Mouse (Mus musculus): ENCODE measurements at regions not wholly inside any gene's neighbourhood (a gene's known extent, or its start where the extent isn't known, plus 50 kb on each side); places are given as distances from the start of the nearest gene placed in this dataset.

DNA sequence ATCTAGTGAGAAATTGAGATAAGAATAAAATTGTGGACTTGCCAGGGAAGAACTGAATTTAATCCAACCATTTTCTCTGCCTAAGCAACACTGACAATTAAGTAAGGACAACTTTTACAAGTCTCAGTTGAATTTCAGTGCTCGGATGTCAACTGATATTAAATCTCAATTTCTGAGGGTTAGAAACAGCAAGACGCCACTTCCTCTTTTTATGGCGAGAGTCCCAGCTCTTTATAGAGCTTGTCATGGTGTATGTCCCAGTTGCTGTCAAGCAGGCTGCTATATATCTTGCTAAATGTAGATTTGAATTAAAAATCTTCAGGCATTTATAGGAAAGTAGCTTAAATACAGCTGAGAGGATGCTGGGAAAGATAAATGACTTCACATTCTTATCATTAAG, 697.8 kb upstream of the Got2 start:
- Histone ChIP-seq H3K36me3 (no peaks in the 10 kb centered on the region), H3K9ac (replicated peaks) (no peak overlapping the region), H3K27me3 (no peaks in the 10 kb centered on the region), H3K9me3 (no peaks in the 10 kb centered on the region), H3K4me1 (no peaks in the 10 kb centered on the region), H3K4me3 (no peak overlapping the region), H3K27ac (replicated peaks) (no peak overlapping the region), H3K4me2 (replicated peaks) (no peak overlapping the region)
- 81% methylated on average over 3 of the region's 3 CpGs for WGBS
- ATAC-seq (ENCODE audit: low FRiP score, low read depth): no peak

DNA sequence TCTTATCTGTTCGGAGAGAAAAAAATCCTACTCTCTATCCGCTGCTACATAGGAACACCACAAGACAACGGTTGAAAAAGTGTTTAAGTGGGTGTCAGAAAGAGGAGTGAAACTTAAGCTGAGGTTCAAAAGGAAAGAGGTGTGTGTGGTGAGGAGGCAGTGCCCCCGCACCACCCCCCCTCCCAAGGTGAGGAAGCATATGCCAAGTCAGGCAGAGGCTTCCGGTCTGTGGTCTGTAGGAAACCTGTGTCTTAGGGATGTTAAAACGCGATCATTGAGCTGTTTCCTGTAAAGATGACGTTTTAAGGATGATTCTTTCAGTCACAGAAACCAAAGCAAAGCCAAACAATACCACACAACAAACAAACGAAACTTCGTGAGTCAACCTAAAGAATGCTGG, 664.2 kb upstream of the Got2 start:
- H3K36me3 ChIP-seq: no peaks in the 10 kb centered on the region
- no peak for ATAC-seq (ENCODE audit: low FRiP score, low read depth)
- H3K4me3 ChIP-seq: no peak overlapping the region
- whole genome bisulfite sequencing: 84% methylated on average over 10 of the region's 10 CpGs
- no peaks in the 10 kb centered on the region for H3K9me3 ChIP-seq
- H3K27ac ChIP-seq (replicated peaks): no peak overlapping the region
- H3K4me2 ChIP-seq (replicated peaks): no peak overlapping the region
- H3K9ac ChIP-seq (replicated peaks): no peak overlapping the region
- no peaks in the 10 kb centered on the region for H3K27me3 ChIP-seq
- H3K4me1 ChIP-seq: no peaks in the 10 kb centered on the region

DNA sequence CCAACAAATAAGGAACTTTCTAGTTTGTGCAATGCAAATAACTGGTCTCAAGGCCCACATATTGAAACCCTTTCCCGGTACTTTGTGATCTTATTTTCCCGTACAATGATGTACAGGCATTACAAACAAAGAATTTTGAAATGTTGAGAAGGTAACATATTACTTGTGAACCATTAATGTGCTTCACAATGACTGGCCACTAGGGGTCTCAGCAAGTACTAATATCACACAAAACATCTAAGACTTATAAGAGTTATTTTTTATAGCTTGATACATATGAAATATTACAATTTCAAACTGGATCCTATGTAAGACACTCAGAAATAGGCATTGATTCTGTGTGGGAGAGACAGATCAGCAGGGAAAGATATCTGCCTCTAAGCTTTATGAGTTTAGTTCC, 662.1 kb upstream of the Got2 start:
- WGBS: 95% methylated on average over 2 of the region's 2 CpGs

DNA sequence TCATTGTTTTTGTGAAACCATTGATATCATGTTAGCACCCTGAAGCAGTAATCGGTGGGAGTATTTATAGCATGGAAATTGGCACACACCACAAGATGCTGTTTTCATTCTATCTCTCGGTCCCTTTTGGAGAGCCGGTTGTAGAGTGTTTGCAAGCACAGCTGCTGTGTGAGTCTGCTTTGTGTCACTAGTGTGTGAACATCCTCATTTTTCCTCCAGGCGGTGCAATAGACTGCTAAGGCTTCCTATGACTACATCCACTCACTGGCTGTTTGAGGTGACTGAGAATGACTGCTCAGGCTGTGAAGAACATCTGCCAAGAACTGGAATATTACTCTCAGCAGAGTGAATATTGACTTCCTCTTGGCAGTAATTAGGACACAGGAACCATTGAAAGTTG, 660.3 kb upstream of the Got2 start:
- WGBS: 88% methylated on average over 4 of the region's 4 CpGs
- H3K4me1 ChIP-seq: no peaks in the 10 kb centered on the region
- H3K27me3 ChIP-seq: no peaks in the 10 kb centered on the region
- H3K4me2 ChIP-seq (replicated peaks): no peak overlapping the region
- H3K9me3 ChIP-seq: no peaks in the 10 kb centered on the region
- ATAC-seq (ENCODE audit: low FRiP score, low read depth): no peak; the same call in 1 of the 2 replicates
- H3K4me3 ChIP-seq: no peak overlapping the region
- H3K9ac ChIP-seq (replicated peaks): no peak overlapping the region
- H3K27ac ChIP-seq (replicated peaks): no peak overlapping the region
- H3K36me3 ChIP-seq: no peaks in the 10 kb centered on the region

More for the DNA sequence above, 662.1 kb upstream of the Got2 start:
- Histone ChIP-seq H3K4me3 (no peak overlapping the region), H3K27me3 (no peaks in the 10 kb centered on the region), H3K4me1 (no peaks in the 10 kb centered on the region), H3K36me3 (no peaks in the 10 kb centered on the region), H3K4me2 (replicated peaks) (no peak overlapping the region), H3K27ac (replicated peaks) (no peak overlapping the region), H3K9me3 (no peaks in the 10 kb centered on the region), H3K9ac (replicated peaks) (no peak overlapping the region)
- no peak for ATAC-seq (ENCODE audit: low FRiP score, low read depth)

DNA sequence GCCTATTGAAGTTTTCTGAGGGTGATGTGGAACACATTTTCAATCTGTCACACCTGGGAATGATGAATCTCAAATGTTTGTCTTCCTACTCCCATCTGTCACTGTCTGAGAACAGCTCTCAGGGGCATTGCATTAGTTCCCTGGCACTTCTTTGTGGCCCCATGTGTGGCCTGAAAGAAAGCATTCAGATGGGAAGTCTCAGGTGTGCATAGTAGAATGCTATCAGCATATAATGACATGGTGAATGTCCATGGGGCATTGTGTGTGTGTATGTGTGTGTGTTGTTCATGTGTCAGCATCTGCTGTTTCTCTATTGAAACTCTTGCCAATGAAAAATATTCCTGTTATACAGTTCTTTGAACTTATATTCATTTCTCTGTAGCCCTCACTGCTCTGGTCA, 659.8 kb upstream of the Got2 start:
- Histone ChIP-seq H3K27ac (replicated peaks) (no peak overlapping the region), H3K4me3 (no peak overlapping the region), H3K36me3 (no peaks in the 10 kb centered on the region), H3K9me3 (no peaks in the 10 kb centered on the region), H3K27me3 (no peaks in the 10 kb centered on the region), H3K4me1 (no peaks in the 10 kb centered on the region), H3K4me2 (replicated peaks) (no peak overlapping the region), H3K9ac (replicated peaks) (no peak overlapping the region)
- ATAC-seq (ENCODE audit: low FRiP score, low read depth): no peak; the same call in 1 of the 2 replicates

DNA sequence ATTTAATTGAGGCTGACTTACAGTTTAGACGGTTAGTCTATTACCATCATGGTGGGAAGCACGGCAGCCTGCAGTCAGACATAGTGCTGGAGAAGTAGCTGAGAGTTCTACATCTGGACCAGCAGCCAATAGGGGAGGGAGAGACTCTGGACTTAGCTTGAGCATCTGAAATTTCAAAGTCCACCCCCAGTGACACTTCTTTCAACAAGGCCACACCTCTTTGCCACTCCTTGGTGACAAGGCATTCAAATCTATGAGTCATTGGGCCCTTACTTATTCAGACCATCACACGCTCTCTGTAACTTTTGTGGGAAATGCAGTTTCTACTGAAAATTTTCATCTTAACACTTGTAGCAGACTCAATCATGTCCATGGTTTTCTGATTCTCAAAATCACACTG, 653.9 kb upstream of the Got2 start:
- H3K9ac ChIP-seq (replicated peaks): no peak overlapping the region
- H3K4me1 ChIP-seq: no peaks in the 10 kb centered on the region
- WGBS: 86% methylated on average over 3 of the region's 3 CpGs
- H3K27me3 ChIP-seq: no peaks in the 10 kb centered on the region
- H3K36me3 ChIP-seq: no peaks in the 10 kb centered on the region
- H3K4me2 ChIP-seq (replicated peaks): no peak overlapping the region
- H3K9me3 ChIP-seq: no peaks in the 10 kb centered on the region
- ATAC-seq (ENCODE audit: low FRiP score, low read depth): no peak
- no peak overlapping the region for H3K27ac ChIP-seq (replicated peaks)
- H3K4me3 ChIP-seq: no peak overlapping the region

DNA sequence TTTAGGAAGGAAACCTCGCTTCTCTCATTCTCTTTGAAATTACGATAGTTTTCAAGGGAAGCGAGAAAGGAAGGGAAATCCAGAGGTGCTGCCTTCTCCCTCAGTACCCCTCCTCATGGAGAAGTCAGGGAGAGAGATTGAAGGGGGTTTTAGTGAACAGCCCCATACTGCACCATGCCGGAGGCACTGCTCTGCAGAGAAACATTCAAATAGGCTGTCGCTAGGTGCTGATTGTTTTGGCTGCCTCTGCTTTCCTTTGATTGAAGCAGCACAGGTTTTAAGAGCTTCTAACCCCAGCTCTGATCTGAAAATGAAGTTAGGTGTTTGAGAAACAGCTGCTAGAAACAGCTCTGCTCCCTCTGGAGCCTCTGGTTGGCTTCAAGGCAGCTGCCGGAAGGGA, 610.5 kb upstream of the Got2 start:
- WGBS: 70% methylated on average over 6 of the region's 6 CpGs
- H3K27me3 ChIP-seq: no peaks in the 10 kb centered on the region
- H3K4me1 ChIP-seq: no peaks in the 10 kb centered on the region
- H3K9me3 ChIP-seq: no peaks in the 10 kb centered on the region
- H3K9ac ChIP-seq (replicated peaks): no peak overlapping the region
- H3K4me3 ChIP-seq: no peak overlapping the region
- no peak overlapping the region for H3K4me2 ChIP-seq (replicated peaks)
- no peak overlapping the region for H3K27ac ChIP-seq (replicated peaks)
- H3K36me3 ChIP-seq: no peaks in the 10 kb centered on the region
- ATAC-seq (ENCODE audit: low FRiP score, low read depth): no peak

DNA sequence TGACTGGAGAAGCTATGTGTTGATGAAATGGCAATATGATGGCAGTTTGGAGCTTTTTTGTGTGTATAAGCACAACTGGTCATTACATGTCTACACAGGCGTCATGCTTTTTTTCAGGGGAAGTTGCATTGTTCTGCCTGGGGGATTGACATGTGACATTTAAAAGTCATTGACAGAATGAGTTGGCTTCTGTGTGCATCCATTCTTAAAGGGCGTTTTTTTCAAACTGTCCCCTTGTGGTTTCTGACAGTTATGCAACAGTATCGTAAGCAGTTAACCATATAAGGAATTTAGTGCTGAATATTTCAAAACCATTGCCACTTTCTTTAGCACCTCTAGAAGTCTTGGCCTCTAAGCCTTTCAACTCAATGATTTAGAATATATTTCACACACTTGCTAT, 607.1 kb upstream of the Got2 start:
- no peak overlapping the region for H3K9ac ChIP-seq (replicated peaks)
- no peaks in the 10 kb centered on the region for H3K36me3 ChIP-seq
- no peaks in the 10 kb centered on the region for H3K4me1 ChIP-seq
- H3K27me3 ChIP-seq: no peaks in the 10 kb centered on the region
- no peak overlapping the region for H3K4me2 ChIP-seq (replicated peaks)
- ATAC-seq (ENCODE audit: low FRiP score, low read depth): no peak
- H3K27ac ChIP-seq (replicated peaks): no peak overlapping the region
- 88% methylated on average over 3 of the region's 3 CpGs for WGBS
- H3K9me3 ChIP-seq: no peaks in the 10 kb centered on the region
- no peak overlapping the region for H3K4me3 ChIP-seq

DNA sequence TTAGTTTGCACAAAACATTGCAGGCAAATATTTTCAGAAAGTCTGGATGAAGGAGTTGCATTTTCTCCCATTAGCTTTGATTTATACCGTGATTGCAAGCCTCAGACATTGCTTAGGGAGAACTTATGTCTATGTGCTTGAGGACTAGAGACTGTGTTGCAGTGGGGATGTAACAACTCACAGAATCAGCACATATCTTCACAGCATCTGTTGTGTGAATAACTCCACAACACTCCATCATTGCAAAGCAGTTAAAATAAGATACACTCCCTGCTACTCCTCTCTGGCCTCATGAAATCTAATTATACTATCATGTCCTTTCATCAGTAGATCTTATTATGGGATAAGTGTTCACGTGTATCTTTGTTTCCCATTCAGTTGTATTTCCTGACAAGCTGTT, 601.5 kb upstream of the Got2 start:
- Histone ChIP-seq H3K36me3 (no peaks in the 10 kb centered on the region), H3K4me2 (replicated peaks) (no peak overlapping the region), H3K9ac (replicated peaks) (no peak overlapping the region), H3K9me3 (no peaks in the 10 kb centered on the region), H3K4me1 (peaks cover 8% of the 10 kb centered on the region), H3K27me3 (no peaks in the 10 kb centered on the region), H3K27ac (replicated peaks) (no peak overlapping the region), H3K4me3 (no peak overlapping the region)
- 81% methylated on average over 2 of the region's 2 CpGs for WGBS
- ATAC-seq (ENCODE audit: low FRiP score, low read depth): no peak

DNA sequence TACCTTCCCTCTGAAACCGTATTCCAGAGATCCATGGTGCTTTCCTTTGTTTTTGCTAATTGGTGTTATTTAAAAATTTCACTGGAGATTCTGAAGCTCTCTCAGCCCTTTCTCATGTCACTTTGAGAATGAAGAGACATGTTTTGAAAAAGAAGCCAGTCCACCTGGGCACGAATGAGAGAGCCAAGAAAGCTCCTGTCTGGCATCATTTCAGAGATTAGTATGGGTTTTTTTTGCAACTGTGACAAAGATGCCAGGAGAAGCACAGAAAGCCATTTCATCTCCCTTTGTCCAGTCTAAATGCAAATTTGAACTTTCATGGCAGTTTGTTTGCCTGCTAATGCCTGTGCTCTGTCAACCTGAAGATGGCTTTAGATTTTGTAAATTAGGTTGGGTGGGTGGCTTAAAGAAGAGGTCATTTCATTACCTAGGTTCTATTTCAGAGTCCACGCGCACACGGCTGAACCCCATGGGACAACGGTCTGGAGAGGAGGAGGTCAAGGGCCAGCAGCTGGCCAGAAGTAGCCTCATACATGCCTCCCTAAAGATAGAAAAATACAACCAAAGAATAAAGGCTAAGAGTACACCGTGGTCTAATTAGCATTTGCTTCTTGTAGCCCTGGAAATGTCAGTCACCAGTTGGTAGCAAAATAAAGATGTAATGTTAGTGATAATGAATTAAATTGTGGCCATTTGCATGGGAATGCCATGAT, 600.5 kb upstream of the Got2 start:
- Histone ChIP-seq H3K9me3 (no peaks in the 10 kb centered on the region), H3K4me2 (replicated peaks) (no peak overlapping the region), H3K27me3 (no peaks in the 10 kb centered on the region), H3K4me1 (peaks cover 8% of the 10 kb centered on the region), H3K27ac (replicated peaks) (no peak overlapping the region), H3K9ac (replicated peaks) (no peak overlapping the region), H3K36me3 (no peaks in the 10 kb centered on the region), H3K4me3 (no peak overlapping the region)
- no peak for ATAC-seq (ENCODE audit: low FRiP score, low read depth)
- WGBS: 39% methylated on average over 7 of the region's 7 CpGs

DNA sequence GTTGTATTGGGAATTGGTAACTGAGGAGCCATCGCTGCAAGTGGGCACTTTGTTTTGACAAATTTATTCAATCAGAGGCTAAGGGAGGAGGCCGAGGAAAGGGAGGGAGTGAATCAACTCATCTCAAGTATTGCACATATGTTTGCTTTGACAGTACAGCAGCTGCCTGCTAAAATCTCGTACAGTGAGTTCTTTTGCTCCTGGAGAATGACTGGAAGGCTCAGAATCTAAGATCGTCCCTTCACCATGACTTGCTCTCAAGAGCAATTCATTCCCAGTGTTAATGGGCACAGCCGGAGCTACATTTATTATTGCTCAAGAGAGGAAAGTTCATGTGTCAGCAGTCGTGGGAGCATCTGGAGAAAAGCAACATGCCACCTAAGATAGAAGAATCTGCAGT, 567.6 kb upstream of the Got2 start:
- ATAC-seq (ENCODE audit: low FRiP score, low read depth): 0 out of 2 replicates have a peak, but pooled peaks have one; percentile 39
- Histone ChIP-seq H3K4me1 (peaks cover 12% of the 10 kb centered on the region), H3K9me3 (no peaks in the 10 kb centered on the region), H3K27ac (replicated peaks) (no peak overlapping the region), H3K36me3 (no peaks in the 10 kb centered on the region), H3K4me3 (0 out of 2 replicates have a peak overlapping the region, but pooled peaks have one; percentile 12), H3K4me2 (replicated peaks) (peak overlapping the region; percentile 42), H3K9ac (replicated peaks) (no peak overlapping the region), H3K27me3 (no peaks in the 10 kb centered on the region)
- WGBS: 35% methylated on average over 6 of the region's 6 CpGs

DNA sequence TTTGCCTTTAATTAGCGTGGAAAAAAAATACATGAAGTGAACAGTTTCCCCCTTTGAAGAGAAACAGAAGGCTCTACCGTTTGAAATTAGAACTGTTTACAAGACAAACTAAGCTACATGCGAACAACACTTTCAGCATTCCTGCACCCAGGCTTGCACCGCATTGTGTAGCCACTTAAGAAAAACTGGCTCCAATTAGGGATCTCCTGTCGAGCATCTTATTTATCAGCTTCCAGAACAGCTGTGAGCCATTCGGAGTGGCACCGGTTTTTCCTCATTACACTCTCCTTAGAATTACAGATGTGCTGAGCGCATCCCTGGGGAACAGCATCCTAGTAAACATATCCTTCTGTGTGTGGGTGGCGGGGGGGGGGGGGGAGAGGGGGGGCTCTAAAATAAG, 567.0 kb upstream of the Got2 start:
- Histone ChIP-seq H3K4me1 (peaks cover 12% of the 10 kb centered on the region), H3K4me3 (0 out of 2 replicates have a peak overlapping the region, but pooled peaks have one; percentile 12), H3K36me3 (no peaks in the 10 kb centered on the region), H3K9ac (replicated peaks) (no peak overlapping the region), H3K27me3 (no peaks in the 10 kb centered on the region), H3K27ac (replicated peaks) (no peak overlapping the region), H3K9me3 (no peaks in the 10 kb centered on the region), H3K4me2 (replicated peaks) (peak overlapping the region; percentile 42)
- 11% methylated on average over 8 of the region's 9 CpGs for WGBS
- peak; percentile 75 for ATAC-seq (ENCODE audit: low FRiP score, low read depth)

DNA sequence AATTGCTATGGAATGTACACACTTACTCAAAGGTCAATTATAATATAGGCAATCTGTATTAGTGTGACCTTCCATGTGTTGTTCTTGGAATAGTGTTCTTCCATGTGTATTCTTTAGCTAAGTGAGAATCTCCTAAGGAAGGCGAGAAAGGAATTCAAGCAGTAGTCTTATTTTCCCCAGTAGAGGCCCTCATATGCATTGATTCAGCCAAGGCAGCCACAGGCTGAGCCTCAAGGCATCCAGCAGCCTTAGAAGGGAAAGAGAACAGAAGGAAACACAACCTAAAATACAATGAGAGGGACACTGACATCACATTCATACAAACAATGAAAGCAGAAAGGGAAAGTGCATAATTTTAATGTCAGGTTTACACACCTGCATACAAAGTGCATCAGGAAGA, 541.4 kb upstream of the Got2 start:
- H3K27me3 ChIP-seq: no peaks in the 10 kb centered on the region

More for the DNA sequence above, 541.4 kb upstream of the Got2 start:
- Histone ChIP-seq H3K4me2 (replicated peaks) (no peak overlapping the region), H3K4me3 (no peak overlapping the region), H3K4me1 (no peaks in the 10 kb centered on the region), H3K9ac (replicated peaks) (no peak overlapping the region), H3K9me3 (no peaks in the 10 kb centered on the region), H3K36me3 (no peaks in the 10 kb centered on the region), H3K27ac (replicated peaks) (no peak overlapping the region)
- WGBS: 53% methylated on average over 1 of the region's 1 CpGs
- ATAC-seq (ENCODE audit: low FRiP score, low read depth): no peak
